31 mouse cellular contexts compared by ENCODE assay signal in genomic region chr10:19910516-19910915, GRCm38 (mm10). TPM values are rescaled to one million over a fixed set of nuclear protein-coding genes. Genes with fewer than 3 reads are reported as not detected.
"Had no signal": no experiment of that assay in that cellular context is flagged by ENCODE, and none has a peak within 500 bp of the region (broad histone marks: within the 10 kb centered on the region; RNA-seq: fewer than 3 reads in every experiment).

No protein-coding gene starts in this region.

- H3K9me3 ChIP-seq: limb, embryonic 10.5 days; limb, embryonic 12.5 days; limb, embryonic 13.5 days; limb, embryonic 15.5 days; liver, embryonic 12.5 days; liver, embryonic 13.5 days; liver, embryonic 15.5 days; lung, embryonic 15.5 days; megakaryocyte, embryonic 14.5 days; midbrain, embryonic 10.5 days; midbrain, embryonic 12.5 days; midbrain, embryonic 13.5 days; midbrain, embryonic 15.5 days; neural tube, embryonic 12.5 days had no signal

- H3K36me3 ChIP-seq: limb, embryonic 10.5 days; limb, embryonic 12.5 days; limb, embryonic 13.5 days; limb, embryonic 15.5 days; liver, embryonic 12.5 days; liver, embryonic 13.5 days; liver, embryonic 15.5 days; lung, embryonic 15.5 days; midbrain, embryonic 10.5 days; midbrain, embryonic 12.5 days; midbrain, embryonic 13.5 days; midbrain, embryonic 15.5 days; neural tube, embryonic 12.5 days had no signal

- H3K27me3 ChIP-seq: limb, embryonic 12.5 days; limb, embryonic 13.5 days; limb, embryonic 15.5 days; liver, embryonic 12.5 days; liver, embryonic 13.5 days; liver, embryonic 15.5 days; lung, embryonic 15.5 days; megakaryocyte, embryonic 14.5 days; midbrain, embryonic 12.5 days; midbrain, embryonic 15.5 days; neural tube, embryonic 12.5 days had no signal

- H3K4me3 ChIP-seq: left cerebral cortex, adult 2 months; limb, embryonic 10.5 days; limb, embryonic 12.5 days; limb, embryonic 13.5 days; limb, embryonic 15.5 days; liver, embryonic 12.5 days; liver, embryonic 13.5 days; liver, embryonic 15.5 days; lung, embryonic 15.5 days; megakaryocyte, embryonic 14.5 days; midbrain, embryonic 10.5 days; midbrain, embryonic 12.5 days; midbrain, embryonic 13.5 days; midbrain, embryonic 15.5 days; myocyte; neural tube, embryonic 12.5 days had no signal

- ATAC-seq: liver, embryonic 12.5 days; liver, postnatal 0 days; lung, postnatal 0 days; midbrain, embryonic 13.5 days; midbrain, embryonic 15.5 days had no signal

- DNase-seq: left cerebral cortex, postnatal 4 days; liver; liver, embryonic 13.5 days; liver, postnatal 0 days; lung, adult 18-20 months; lung, adult 2 months; lung, embryonic 14.5 days; lung, postnatal 10 days; lung, postnatal 14 days; lung, postnatal 36 days; lung, postnatal 4 days; midbrain, embryonic 14.5 days had no signal

- H3K4me1 ChIP-seq: limb, embryonic 10.5 days; limb, embryonic 13.5 days; limb, embryonic 15.5 days; lung, embryonic 15.5 days; midbrain, embryonic 12.5 days; midbrain, embryonic 13.5 days; midbrain, embryonic 15.5 days; neural tube, embryonic 12.5 days had no signal

- H3K27ac ChIP-seq: left cerebral cortex, adult 2 months; limb, embryonic 10.5 days; limb, embryonic 12.5 days; limb, embryonic 13.5 days; limb, embryonic 15.5 days; liver, embryonic 12.5 days; liver, embryonic 13.5 days; liver, embryonic 14.5 days; liver, embryonic 15.5 days; lung, embryonic 15.5 days; macrophage; midbrain, embryonic 10.5 days; midbrain, embryonic 12.5 days; midbrain, embryonic 13.5 days; midbrain, embryonic 15.5 days; neural tube, embryonic 12.5 days had no signal

- H3K9ac ChIP-seq: limb, embryonic 12.5 days; limb, embryonic 13.5 days; limb, embryonic 15.5 days; liver, embryonic 12.5 days; liver, embryonic 13.5 days; liver, embryonic 14.5 days; liver, embryonic 15.5 days; liver, postnatal 0 days; lung, embryonic 14.5 days; lung, embryonic 15.5 days; midbrain, embryonic 12.5 days; midbrain, embryonic 13.5 days; midbrain, embryonic 15.5 days; neural tube, embryonic 12.5 days had no signal

- H3K4me2 ChIP-seq: limb, embryonic 12.5 days; limb, embryonic 13.5 days; limb, embryonic 15.5 days; liver, embryonic 12.5 days; liver, embryonic 13.5 days; liver, embryonic 15.5 days; lung, embryonic 14.5 days; lung, embryonic 15.5 days; midbrain, embryonic 12.5 days; midbrain, embryonic 13.5 days; midbrain, embryonic 15.5 days; neural tube, embryonic 12.5 days had no signal

RNA-seq across cellular contexts. Expression of gene Slc35d3, which starts 59.3 kb away (rescaled TPM):
- total RNA-seq: monocyte, adult 5-6 weeks had no signal
- polyA plus RNA-seq: myocyte had no signal
